Mouse (Mus musculus): Measurements from ENCODE around the gene Gzf1. TPM values are rescaled to one million over a fixed set of nuclear protein-coding genes. Genes with fewer than 3 reads are reported as not detected.

Gene Gzf1
- total RNA-seq (2021): 10 to 100 TPM; 35.5 to 39.9 TPM
- long read RNA-seq, experiment 1, full-length matches to known transcripts: 5 of 10 reads
- long read RNA-seq, experiment 1, partial matches to known transcripts: 1 of 10 reads
- long read RNA-seq, experiment 1, other reads (novel, unspliced or antisense): 4 of 10 reads
- long read RNA-seq, experiment 2, full-length matches to known transcripts: 5 of 9 reads
- long read RNA-seq, experiment 2, partial matches to known transcripts: 1 of 9 reads
- long read RNA-seq, experiment 2, other reads (novel, unspliced or antisense): 3 of 9 reads

GRCm38 (mm10) chr2:148680775-148681291 is at the start of gene Gzf1:
Gene Gzf1 (plus strand): TSS chr2:148681023.
- DNase-seq (ENCODE audit: low spot score in 2 of 2): peak; percentile 98 to 99

DNA sequence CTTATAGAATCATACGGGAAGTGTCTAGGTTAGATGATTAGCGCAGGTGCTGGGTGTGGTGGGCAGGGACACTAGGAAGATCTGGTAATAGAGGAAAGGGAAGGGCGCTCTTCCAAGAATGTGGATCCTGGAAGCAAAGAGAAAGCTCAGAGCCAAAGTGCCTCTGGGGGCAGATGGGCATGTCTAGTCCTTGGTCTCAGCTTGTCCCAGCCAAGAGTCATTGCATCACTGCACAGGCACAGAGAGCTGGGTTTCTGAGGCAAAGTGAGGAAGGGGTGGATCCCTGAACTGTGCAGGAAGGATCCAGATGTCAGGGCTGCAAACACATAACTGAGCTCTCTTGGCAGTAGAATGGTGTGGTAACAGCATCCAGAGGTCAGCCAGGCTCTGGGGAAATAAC is 49.2 kb upstream of the Gzf1 start:
- no peak for DNase-seq (ENCODE audit: low spot score in 2 of 2)

DNA sequence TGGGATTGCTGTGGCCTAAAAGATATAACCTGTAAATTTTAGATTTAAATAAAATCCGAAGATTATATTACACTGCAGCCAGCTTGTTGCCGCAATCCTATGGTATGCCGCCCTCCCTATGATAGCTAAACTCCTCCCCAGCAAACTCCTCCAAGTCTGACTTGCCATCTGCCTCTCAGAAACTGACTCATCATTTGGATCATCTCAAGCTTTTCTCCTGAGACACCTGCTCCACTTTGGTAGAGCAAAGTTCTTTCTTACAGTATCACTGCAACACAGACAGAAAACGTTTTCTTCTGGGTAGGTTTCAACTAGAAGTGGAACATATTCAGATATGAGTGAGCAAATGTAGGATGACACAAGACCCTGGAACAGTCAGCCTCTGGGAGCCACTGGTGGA is 46.4 kb upstream of the Gzf1 start:
- DNase-seq (ENCODE audit: low spot score in 2 of 2): no peak

- no peak for DNase-seq (ENCODE audit: low spot score in 2 of 2)
These were observed 38.0 kb upstream of the Gzf1 start for GRCm38 (mm10) chr2:148642610-148643370.

- no peak for DNase-seq (ENCODE audit: low spot score in 2 of 2)
These were observed 36.3 kb upstream of the Gzf1 start for GRCm38 (mm10) chr2:148644421-148645000.

DNA sequence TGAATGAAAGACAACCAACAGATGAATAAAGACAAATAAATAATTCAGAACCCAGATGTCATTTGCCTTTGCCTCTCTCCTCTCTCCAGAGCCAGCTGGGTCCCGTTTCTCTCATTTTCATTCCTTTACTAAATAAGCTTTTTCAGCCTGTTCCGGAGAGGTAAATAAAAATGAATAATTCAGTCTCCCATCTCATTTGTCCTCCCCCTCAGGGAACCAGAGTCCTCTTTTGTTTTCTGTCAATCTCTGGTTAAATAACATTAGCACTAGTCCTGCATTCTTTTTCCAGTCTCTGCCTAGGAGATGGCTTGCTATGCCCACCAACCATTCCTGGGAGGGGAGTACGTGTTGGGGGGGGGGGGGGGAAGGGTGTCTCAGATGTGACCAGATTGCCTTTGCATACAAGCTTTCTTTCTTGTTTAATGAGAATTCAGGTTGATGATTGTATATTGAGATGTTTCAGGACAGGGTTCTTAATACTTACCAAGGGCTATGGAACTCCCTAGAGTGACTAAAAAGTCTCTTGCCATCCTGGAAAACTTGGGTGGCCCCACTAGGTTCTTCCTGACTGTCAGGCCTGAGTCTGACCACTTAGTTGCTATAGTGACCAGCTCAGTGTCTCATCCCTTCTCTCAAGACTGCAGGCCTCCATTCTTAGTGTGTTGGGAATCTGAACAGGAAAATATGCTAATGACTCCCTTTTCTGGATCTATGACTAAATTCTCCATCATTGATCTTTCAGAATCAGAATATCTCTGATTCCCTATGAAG is 30.1 kb upstream of the Gzf1 start:
- DNase-seq (ENCODE audit: low spot score in 2 of 2): no peak

DNA sequence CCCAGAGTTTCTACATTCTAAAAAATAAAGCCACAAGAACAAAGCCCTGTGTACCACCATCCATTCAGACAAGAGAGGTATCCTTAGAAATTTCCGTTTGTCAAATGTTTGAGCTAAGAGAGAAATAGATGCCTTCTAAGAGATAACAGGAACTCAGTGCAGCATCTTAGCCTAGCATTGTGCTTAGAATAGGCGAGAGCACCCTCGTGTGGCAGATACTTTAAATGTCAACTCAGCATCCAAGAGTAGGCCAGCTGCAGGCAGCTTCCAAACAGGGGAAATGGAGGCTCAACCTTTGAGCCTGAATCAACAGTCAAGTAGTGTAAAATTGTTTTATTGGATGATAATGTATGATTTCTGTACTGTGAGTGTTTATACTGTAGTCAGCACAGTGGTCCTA is 25.9 kb upstream of the Gzf1 start:
- DNase-seq (ENCODE audit: low spot score in 2 of 2): peak in 1 of 2 experiments; percentile 27

GRCm38 (mm10) chr2:148663458-148663857 is 17.4 kb upstream of the Gzf1 start:
- DNase-seq (ENCODE audit: low spot score in 2 of 2): no peak

DNA sequence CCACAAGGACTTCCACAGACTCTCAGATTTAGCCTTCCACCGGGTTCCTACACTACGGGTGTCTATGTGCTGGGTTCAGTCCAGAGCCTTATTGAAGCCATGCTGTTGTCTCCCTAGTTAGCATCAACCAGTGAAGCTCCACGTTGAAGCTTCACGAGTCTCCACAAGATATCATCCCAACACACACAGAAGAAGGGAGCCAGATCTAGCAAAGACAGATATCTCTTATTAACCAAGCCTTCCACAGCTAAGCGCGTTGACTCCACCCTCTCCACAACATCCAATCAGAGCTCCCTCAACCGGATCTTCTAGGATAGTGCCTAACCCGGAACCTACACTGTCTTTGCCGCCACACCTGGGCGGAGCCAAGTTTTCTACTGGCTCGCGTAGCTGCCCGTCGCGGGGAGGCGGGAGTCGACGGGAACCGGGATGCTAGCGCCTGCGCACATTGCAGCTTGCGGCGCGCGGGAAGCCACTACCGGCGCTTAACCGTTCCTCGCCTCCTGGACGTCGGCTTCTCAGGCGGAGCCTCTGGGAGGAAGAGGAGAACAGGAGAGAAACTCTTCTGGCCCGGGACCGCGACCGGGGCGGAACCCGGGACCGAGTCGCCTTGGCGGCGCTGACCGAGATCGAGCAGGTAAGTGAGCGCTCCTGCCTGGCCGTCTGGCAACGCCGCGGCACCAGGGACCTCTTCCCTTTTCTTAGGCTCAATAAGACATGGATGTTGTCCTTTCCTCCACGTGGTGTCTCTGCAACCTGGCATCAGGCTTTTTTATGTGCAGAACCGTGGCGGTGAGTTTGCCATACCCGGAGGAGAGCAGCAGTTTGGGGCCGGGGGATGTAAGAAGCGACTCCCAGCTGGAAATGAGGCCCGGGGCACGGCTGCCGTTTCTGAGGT is 8.4 kb upstream of the Gzf1 start, which contains the start of gene Nxt1:
Gene Nxt1, plus strand, starts transcription at position 403 of the 898 bp plus-strand sequence.
- DNase-seq (ENCODE audit: low spot score in 2 of 2): peak; percentile 99

DNA sequence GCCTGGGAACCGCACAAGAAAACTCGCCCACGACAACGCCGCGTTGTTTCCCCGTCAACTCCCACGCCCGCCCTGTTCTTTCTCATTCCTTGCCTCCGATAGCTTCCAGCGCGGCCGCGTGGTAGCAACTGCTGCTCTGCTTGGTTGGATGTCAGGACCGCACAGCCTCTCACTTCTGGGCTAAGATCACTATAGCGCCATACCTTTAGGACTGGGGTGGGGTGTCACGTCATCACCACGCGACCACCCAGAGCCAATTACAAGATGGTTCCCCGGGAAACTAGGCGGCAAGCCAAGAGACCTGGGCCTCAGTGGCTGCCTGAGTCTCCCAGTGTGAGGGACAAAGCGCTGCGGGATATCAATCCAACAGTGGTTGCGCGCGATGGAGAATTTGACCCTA is 3.0 kb upstream of the Gzf1 start:
- peak; percentile 25 to 44 for DNase-seq (ENCODE audit: low spot score in 2 of 2)

DNA sequence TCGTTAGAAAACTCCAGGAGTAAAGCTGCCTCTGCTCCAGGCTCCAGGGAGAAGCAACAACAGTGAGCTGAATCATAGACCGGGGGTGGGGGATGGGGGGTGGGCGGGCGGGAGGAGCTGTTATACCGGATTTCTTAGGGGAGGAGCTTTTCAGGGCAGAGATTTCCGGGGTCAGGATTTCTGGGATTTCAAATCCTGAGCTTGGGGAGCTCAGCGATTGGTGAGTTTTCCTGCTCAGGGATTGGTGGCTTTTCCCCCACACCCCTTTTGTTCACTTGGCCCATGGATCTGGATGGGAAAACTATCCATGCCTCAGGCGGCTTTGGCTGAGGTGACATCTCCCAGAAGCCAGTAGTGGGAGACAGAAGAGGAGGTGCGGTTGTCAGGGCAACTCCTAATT is 1.5 kb upstream of the Gzf1 start:
- DNase-seq (ENCODE audit: low spot score in 2 of 2): peak; percentile 15 to 29

- peak; percentile 30 to 39 for DNase-seq (ENCODE audit: low spot score in 2 of 2)
These were observed 653 bp downstream of the Gzf1 start for GRCm38 (mm10) chr2:148681461-148681891.

- DNase-seq (ENCODE audit: low spot score in 2 of 2): no peak
These were observed 2.2 kb downstream of the Gzf1 start for GRCm38 (mm10) chr2:148683031-148683430.

GRCm38 (mm10) chr2:148684972-148685371 is 4.1 kb downstream of the Gzf1 start:
- DNase-seq (ENCODE audit: low spot score in 2 of 2): no peak

DNA sequence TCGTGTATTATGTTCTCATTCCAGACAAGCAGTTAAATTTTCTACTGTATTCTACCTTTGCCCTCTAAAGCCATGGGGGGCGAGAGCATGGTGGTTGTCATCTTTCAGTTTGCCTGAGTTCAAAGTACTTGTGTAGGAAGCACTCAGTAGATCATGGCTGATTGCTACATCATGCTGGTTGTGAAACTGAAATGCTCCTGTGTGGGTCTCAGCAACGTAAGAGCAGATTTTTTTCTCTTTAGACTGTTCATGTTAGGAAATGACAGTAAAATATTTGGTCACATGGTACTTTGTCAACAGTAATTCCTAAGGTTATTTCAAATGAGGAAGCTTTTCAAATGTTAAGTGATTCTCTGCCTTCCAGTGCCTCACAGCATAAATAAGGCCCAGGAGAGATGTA is 4.9 kb downstream of the Gzf1 start:
- DNase-seq (ENCODE audit: low spot score in 2 of 2): no peak

DNA sequence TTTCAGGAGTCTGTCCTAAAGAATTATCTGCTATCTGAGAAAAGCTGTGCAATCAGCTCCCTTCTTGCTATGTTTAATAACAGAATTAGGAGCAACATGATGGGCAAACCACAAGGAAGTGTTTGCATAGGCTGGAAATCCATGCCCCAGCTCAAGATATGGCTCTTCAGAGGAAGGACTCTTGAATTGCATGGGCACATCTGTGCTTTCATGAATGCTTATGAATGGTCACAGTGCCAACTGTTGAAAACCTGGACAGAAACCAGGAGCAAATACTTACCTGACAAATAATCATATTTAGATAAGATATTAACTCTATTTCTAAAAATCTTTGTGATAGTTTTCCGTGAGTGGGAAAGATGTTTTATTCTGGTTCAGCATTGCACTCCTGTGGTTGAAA is 6.0 kb downstream of the Gzf1 start:
- DNase-seq (ENCODE audit: low spot score in 2 of 2): no peak

DNA sequence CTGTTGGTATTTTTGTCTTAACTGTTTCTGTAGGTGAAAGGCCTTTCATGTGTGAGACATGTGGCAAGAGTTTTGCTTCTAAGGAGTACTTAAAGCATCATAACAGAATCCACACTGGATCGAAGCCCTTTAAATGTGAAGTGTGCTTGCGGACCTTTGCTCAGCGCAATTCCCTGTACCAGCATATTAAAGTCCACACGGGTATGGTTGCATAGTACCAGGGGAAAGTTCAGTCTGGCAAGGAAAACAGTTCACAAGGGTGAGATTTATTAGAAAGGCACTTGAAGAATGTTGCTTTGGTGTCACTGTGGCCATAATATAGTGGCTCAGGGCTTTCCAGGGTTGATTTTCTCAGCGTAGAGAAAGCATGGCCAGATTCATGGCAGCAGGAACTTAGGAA is 7.1 kb downstream of the Gzf1 start:
- DNase-seq (ENCODE audit: low spot score in 2 of 2): no peak

- no peak for DNase-seq (ENCODE audit: low spot score in 2 of 2)
These were observed 8.8 kb downstream of the Gzf1 start for GRCm38 (mm10) chr2:148689444-148690140.

DNA sequence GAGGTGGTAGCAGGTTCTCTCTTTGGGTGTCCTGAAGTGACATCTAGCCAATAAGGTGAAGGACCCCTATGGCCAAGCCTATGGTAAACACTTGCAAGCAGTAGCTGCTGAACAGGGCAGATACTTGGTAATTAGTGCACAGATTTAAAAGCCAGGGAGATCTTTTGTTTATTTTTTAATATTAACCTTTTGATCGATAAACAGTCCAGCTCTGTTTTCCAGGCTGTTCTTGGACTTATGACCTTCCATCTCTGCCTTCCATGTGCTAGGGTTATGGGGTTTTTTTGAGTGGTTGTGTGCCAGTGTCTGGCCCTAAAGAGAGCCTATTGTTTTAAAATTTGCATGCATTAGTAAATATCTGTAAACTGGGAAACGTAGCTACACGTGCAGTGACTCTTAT is 9.5 kb downstream of the Gzf1 start:
- no peak for DNase-seq (ENCODE audit: low spot score in 2 of 2)

DNA sequence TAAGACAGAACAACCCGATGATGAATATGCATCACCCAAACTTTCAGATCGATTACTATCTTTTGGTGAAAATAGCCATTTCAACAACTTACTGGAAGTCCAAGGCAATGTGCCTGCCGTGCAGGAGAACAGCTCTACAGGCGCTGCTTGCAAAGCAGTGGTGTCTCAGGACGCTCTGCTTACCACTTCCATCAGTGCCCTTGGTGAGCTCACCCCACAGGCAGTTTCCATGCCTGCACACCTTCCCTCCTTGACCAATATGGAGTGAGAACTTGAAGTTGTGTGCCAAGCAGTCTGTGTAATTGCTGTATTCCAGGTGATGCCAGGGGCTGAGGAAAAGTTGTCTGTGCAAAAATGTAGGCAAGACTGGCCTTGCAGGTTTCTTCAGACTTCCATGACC is 10.0 kb downstream of the Gzf1 start:
- no peak for DNase-seq (ENCODE audit: low spot score in 2 of 2)

Measured in adrenal gland, postnatal 4 days (tissue).